Mouse (Mus musculus) liver, postnatal 0 days (tissue): Measurements from ENCODE around the gene Rgr. TPM values are rescaled to one million over a fixed set of nuclear protein-coding genes. Genes with fewer than 3 reads are reported as not detected.

Experiments used
- ATAC-seq: fragments of 200-750 bp; cut with Nextera tagmentation; 2 replicates; pipeline ENCODE4 v1.8.0; 2017; ENCODE audit warnings: mild to moderate bottlenecking, moderate library complexity
- DNase-seq: peaks from one replicate; pipeline ENCODE4 v3.0.0-alpha.2; 2016
- H3K27ac ChIP-seq: fragments of 300-500 bp; sonication (generic); 2 replicates; pipeline ENCODE4 v1.5.1; 2014; ENCODE audit warnings: antibody characterized with exemption, moderate library complexity, mild to moderate bottlenecking, low read depth
- H3K27me3 ChIP-seq: fragments of 300-500 bp; sonication (generic); 2 replicates; pipeline ENCODE4 v1.6.1; 2014; ENCODE audit warnings: low read length, control low read depth, mixed read lengths; ENCODE audit not compliant: insufficient read depth
- H3K36me3 ChIP-seq: fragments of 300-500 bp; sonication (generic); replicated peaks from 2 replicates; pipeline ENCODE4 v1.6.1; 2014; ENCODE audit warnings: mild to moderate bottlenecking, control low read depth, low read length, moderate library complexity, mixed read lengths; ENCODE audit not compliant: insufficient read depth
- H3K4me1 ChIP-seq: fragments of 300-500 bp; sonication (generic); 2 replicates; pipeline ENCODE4 v1.6.1; 2014; ENCODE audit warnings: antibody characterized with exemption, mild to moderate bottlenecking, control low read depth; ENCODE audit not compliant: insufficient read depth
- H3K4me2 ChIP-seq: fragments of 300-500 bp; sonication (generic); 2 replicates; pipeline ENCODE4 v1.6.1; 2014; ENCODE audit warnings: low read depth, mild to moderate bottlenecking, low read length, moderate library complexity, mixed read lengths
- H3K4me3 ChIP-seq: fragments of 300-500 bp; sonication (generic); 2 replicates; pipeline ENCODE4 v1.5.1; 2014; ENCODE audit warnings: low read depth, low read length
- H3K9ac ChIP-seq: fragments of 300-500 bp; sonication (generic); replicated peaks from 2 replicates; pipeline ENCODE4 v1.6.1; 2014; ENCODE audit warnings: mild to moderate bottlenecking, moderate library complexity
- H3K9me3 ChIP-seq: fragments of 300-500 bp; sonication (generic); 2 replicates; pipeline ENCODE4 v1.6.1; 2016; ENCODE audit warnings: mild to moderate bottlenecking, control low read depth, low read length, mixed read lengths
- CTCF ChIP-seq: sonication (generic); IDR thresholded peaks from 2 replicates; pipeline ENCODE4 v1.5.1; 2016; ENCODE audit warnings: antibody characterized with exemption, low read depth
- EP300 ChIP-seq: IDR thresholded peaks from 2 replicates; pipeline ENCODE4 v1.6.1; 2016; ENCODE audit warnings: antibody characterized with exemption, low read depth, mild to moderate bottlenecking
- WGBS: fragments of 180-500 bp; shearing (Covaris S2); extraction: QIAGEN DNeasy Blood & Tissue Kit; methylation state at CpG from one replicate; pipeline ENCODE4 v1.1.7; 2014; ENCODE audit not compliant: insufficient replicate concordance; 5-methylcytosine and 5-hydroxymethylcytosine counted together
- polyA plus RNA-seq: library from polyadenylated mRNA; unstranded; fragments of >200 nt; fragmentation: Nextera tagmentation; extraction: Ambion mirVana; gene quantifications from 2 replicates; pipeline ENCODE4 v1.2.1, GENCODE M21; 2015

The Rgr gene
- polyA plus RNA-seq, 1 experiment from 2014 or later, result not detected

DNA sequence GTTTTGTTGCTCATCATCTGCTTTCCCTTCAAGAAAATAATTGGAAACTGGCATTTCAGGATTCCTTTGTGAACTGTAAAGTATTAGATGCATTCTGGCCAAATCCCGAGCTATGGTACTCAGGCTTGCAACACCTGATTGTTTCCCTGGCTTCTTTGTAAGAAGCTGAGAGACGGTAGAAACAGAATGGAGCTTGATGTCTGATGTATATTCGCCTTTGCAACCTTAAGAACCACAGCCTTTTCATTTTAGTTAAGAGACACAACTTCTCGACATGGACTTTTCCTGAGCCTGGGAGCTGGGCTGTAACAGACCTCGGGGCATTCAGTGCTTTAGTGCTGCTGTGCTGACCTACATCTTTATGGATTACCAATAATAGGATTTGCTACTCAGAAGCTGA, 18.9 kb upstream of the Rgr start, which contains the start of gene Lrit2:
Gene Lrit2 (plus strand): TSS at position 301 of the 400 bp plus-strand sequence.
- TF ChIP-seq CTCF (no peak), EP300 (no peak)

DNA sequence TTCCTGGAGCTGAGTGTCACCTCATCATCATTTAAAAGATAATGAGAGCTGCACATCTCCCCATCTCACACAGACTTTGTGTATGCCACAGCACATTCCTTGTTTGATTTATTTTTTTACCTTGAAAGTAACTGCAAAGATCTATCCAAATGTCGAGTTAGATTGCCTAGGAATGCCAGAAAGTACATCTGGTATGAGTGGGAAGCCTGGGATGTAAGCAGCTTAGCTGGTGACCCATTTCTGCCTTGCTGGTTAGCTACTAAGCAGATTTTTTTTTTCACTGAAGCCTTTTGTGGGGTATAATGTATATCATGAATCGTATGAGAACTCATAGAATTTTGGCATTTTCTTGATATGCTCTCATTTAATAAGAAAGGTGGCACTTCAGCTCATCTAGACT, 17.9 kb upstream of the Rgr start:
- H3K9me3 ChIP-seq, result no peaks in the 10 kb centered on the region
- H3K9ac ChIP-seq, result no peak overlapping the region
- H3K36me3 ChIP-seq, result no peaks in the 10 kb centered on the region
- H3K4me2 ChIP-seq, result no peak overlapping the region
- no peak overlapping the region for H3K4me3 ChIP-seq
- H3K27ac ChIP-seq, result no peak overlapping the region
- H3K27me3 ChIP-seq, result no peaks in the 10 kb centered on the region
- DNase-seq (no peak), ATAC-seq (no peak)
- no peaks in the 10 kb centered on the region for H3K4me1 ChIP-seq
- 53% methylated on average over 2 of the region's 2 CpGs for WGBS
- no peak for TF ChIP-seq CTCF
- no peak for TF ChIP-seq EP300

More for the DNA sequence above, 18.9 kb upstream of the Rgr start, which contains the start of gene Lrit2:
- H3K36me3 ChIP-seq, result no peaks in the 10 kb centered on the region
- H3K4me3 ChIP-seq, result no peak within 1 kb of the TSS
- WGBS, result 62% methylated on average over 5 of the region's 5 CpGs
- no peak within 1 kb of the TSS for H3K27ac ChIP-seq
- no peaks in the 10 kb centered on the region for H3K27me3 ChIP-seq
- no peaks in the 10 kb centered on the region for H3K9me3 ChIP-seq
- H3K4me2 ChIP-seq, result no peak within 1 kb of the TSS
- no peaks in the 10 kb centered on the region for H3K4me1 ChIP-seq
- H3K9ac ChIP-seq, result no peak within 1 kb of the TSS
- ATAC-seq (no peak), DNase-seq (no peak)

DNA sequence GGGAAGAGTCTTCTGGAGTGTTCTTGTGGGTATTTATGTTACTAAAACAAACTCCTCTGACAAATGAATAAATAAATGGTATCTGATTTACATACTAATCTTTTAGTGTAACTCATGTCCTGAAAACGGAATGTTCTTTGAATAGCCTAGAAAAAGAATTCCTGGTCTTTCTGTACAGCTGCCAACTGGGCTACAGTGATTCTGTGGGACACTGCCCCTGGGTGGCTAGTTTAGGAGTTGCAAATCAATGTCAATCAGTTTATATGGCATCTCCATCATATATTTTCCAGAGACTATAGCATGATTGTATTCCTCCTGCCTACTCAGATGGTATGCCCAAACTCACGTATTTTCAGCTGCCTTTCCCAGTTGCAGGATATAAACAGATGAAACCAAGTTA, 16.1 kb upstream of the Rgr start:
- no peaks in the 10 kb centered on the region for H3K27me3 ChIP-seq
- 54% methylated on average over 2 of the region's 2 CpGs for WGBS
- H3K4me3 ChIP-seq, result no peak overlapping the region
- DNase-seq (no peak), ATAC-seq (no peak)
- H3K9ac ChIP-seq, result no peak overlapping the region
- H3K27ac ChIP-seq, result no peak overlapping the region
- H3K36me3 ChIP-seq, result no peaks in the 10 kb centered on the region
- no peaks in the 10 kb centered on the region for H3K9me3 ChIP-seq
- no peak for TF ChIP-seq CTCF
- TF ChIP-seq EP300, result no peak
- H3K4me2 ChIP-seq, result no peak overlapping the region
- no peaks in the 10 kb centered on the region for H3K4me1 ChIP-seq

DNA sequence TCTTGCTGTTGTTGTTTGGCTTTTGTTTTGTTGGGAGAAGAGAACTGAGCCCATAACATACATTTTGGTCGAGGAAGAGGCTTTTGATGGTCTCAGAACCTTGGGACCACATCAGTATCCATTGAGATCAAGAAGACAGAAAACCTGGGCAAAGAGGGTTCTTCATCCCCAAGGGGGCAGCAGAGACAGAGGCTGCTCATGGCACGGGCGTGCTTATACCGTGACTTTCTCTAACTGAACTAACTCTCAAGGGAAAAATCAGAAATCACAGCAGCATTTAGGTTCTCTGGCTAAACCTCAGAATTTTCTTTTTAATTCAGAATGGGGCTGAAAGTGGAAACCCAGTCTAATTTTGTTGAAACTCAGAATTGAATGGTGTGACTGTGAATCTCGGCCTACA, 14.3 kb downstream of the Rgr start:
- H3K27me3 ChIP-seq, result no peaks in the 10 kb centered on the region
- no peak overlapping the region for H3K4me3 ChIP-seq
- no peak for DNase-seq
- H3K4me2 ChIP-seq, result no peak overlapping the region
- H3K9ac ChIP-seq, result no peak overlapping the region
- H3K9me3 ChIP-seq, result no peaks in the 10 kb centered on the region
- 49% methylated on average over 5 of the region's 5 CpGs for WGBS
- H3K36me3 ChIP-seq, result no peaks in the 10 kb centered on the region
- H3K4me1 ChIP-seq, result no peaks in the 10 kb centered on the region
- no peak overlapping the region for H3K27ac ChIP-seq
- TF ChIP-seq CTCF, result 0 out of 2 replicates have a peak, but pooled peaks have one; percentile 5
- TF ChIP-seq EP300, result no peak
- no peak for ATAC-seq

DNA sequence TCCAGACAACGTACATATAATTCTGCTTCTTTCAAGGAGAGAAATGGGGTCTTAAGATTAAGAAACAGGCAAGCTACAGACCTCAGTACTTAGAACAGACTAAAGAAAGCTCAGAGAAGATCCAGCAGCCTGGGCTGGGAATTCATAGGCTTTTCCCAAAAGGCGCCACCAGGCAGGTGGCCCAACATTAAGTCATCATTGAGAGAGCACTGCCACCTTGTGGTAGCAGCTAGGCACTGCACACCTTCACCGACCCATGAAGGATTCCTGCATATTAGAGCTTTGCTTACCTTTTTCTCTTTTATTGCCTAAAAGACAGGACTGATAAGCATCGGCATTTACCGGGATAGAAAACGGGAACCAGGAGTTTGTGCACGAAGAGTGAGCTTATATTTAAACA, 15.5 kb downstream of the Rgr start:
- no peaks in the 10 kb centered on the region for H3K4me1 ChIP-seq
- peak; percentile 54 for ATAC-seq
- 12% methylated on average over 7 of the region's 7 CpGs for WGBS

DNA sequence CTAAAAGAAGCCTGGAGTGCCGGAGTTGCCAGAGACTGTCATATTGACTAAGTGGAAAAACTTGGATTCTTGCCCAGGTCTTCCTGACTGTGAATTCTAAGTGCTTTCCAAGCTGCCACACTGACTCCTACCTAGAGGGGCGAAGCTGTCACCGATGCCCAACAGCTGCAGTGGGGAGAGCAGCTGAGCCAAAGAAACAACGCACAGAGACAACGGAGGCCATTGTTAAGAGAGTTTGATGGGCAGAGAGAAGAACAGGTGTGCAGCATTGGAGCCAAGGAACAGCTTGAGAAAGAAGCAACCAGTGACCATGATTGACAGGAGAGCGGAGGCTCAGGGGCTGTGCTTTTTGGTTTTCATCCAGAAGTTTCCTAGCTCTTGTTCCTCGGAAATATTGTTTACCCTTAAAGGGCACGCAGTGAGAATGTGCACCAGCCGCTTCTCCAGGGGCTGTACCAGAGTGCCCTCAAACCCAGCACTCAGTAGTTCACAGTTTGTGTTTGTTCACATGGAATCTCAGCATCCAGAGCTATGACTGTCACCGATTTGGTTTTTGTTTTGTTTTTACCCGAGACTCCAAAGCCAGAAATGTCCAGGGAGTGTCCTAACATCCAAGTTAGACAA, 16.2 kb downstream of the Rgr start:
- Histone ChIP-seq H3K4me2 (no peak overlapping the region), H3K27me3 (no peaks in the 10 kb centered on the region), H3K4me3 (no peak overlapping the region), H3K4me1 (no peaks in the 10 kb centered on the region), H3K27ac (no peak overlapping the region), H3K36me3 (no peaks in the 10 kb centered on the region), H3K9me3 (no peaks in the 10 kb centered on the region), H3K9ac (no peak overlapping the region)
- DNase-seq (no peak), ATAC-seq (no peak)
- WGBS, result 75% methylated on average over 11 of the region's 11 CpGs
- TF ChIP-seq CTCF (no peak), EP300 (no peak)

More for the DNA sequence above, 15.5 kb downstream of the Rgr start:
- H3K4me3 ChIP-seq, result no peak overlapping the region
- no peak overlapping the region for H3K4me2 ChIP-seq
- no peaks in the 10 kb centered on the region for H3K9me3 ChIP-seq
- no peaks in the 10 kb centered on the region for H3K36me3 ChIP-seq
- peak; percentile 69 for DNase-seq
- no peaks in the 10 kb centered on the region for H3K27me3 ChIP-seq
- no peak overlapping the region for H3K9ac ChIP-seq
- TF ChIP-seq EP300 (no peak), CTCF (peak; percentile 94)
- no peak overlapping the region for H3K27ac ChIP-seq
